Mouse (Mus musculus) spleen, adult 2 months (tissue): Measurements from ENCODE around the gene Fndc3b. TPM values are rescaled to one million over a fixed set of nuclear protein-coding genes. Genes with fewer than 3 reads are reported as not detected.

Experiments used
- DNase-seq, 2 experiments: peaks; one replicate each; pipeline versions ENCODE4 v3.0.0 to v3.0.0-alpha.2; 2012 to 2021; ENCODE audit warnings: low spot score in 2 of 2, low read depth in 1 of 2
- H3K27ac ChIP-seq: fragments of 200-500 bp; 2 replicates; pipeline ENCODE4 v1.5.1; 2012; ENCODE audit warnings: low read length, inconsistent platforms; ENCODE audit not compliant: insufficient read depth
- H3K27me3 ChIP-seq: fragments of 200-500 bp; 2 replicates; pipeline ENCODE4 v1.6.1; 2012; ENCODE audit warnings: mild to moderate bottlenecking, moderate library complexity, low read length, inconsistent platforms; ENCODE audit not compliant: control insufficient read depth, insufficient read depth
- H3K36me3 ChIP-seq: fragments of 200-500 bp; 2 replicates; pipeline ENCODE4 v1.6.1; 2012; ENCODE audit warnings: mild to moderate bottlenecking, low read length, inconsistent platforms; ENCODE audit not compliant: control insufficient read depth, insufficient read depth
- H3K4me1 ChIP-seq: fragments of 200-500 bp; 2 replicates; pipeline ENCODE4 v1.6.1; 2011; ENCODE audit warnings: inconsistent platforms; ENCODE audit not compliant: control insufficient read depth, insufficient read depth, insufficient read length
- H3K4me3 ChIP-seq: fragments of 200-500 bp; 2 replicates; pipeline ENCODE4 v1.5.1; 2011; ENCODE audit warnings: mild to moderate bottlenecking, inconsistent platforms; ENCODE audit not compliant: insufficient read depth, insufficient read length; ENCODE audit errors: extremely low read depth
- CTCF ChIP-seq: fragments of 200-500 bp; IDR thresholded peaks from 2 replicates; pipeline ENCODE4 v1.5.1; 2011; ENCODE audit warnings: mild to moderate bottlenecking, inconsistent platforms; ENCODE audit not compliant: insufficient read depth, insufficient read length, insufficient replicate concordance; ENCODE audit errors: extremely low read depth
- POLR2A ChIP-seq: fragments of 200-500 bp; IDR thresholded peaks from 2 replicates; pipeline ENCODE4 v1.6.1; 2011; ENCODE audit warnings: low read depth, low read length, inconsistent platforms
- WGBS: fragments of 180-500 bp; shearing (Covaris S2); methylation state at CpG from one replicate; pipeline ENCODE4 v1.1.7; 2018; 5-methylcytosine and 5-hydroxymethylcytosine counted together
- polyA plus RNA-seq: library from polyadenylated mRNA; depleted of rRNA; stranded (reverse); fragments of >200 nt; gene quantifications from 2 replicates; pipeline ENCODE4 v1.2.3, GENCODE M21; 2012

The Fndc3b gene
- polyA plus RNA-seq, 1 experiment: 3.8 TPM

DNA sequence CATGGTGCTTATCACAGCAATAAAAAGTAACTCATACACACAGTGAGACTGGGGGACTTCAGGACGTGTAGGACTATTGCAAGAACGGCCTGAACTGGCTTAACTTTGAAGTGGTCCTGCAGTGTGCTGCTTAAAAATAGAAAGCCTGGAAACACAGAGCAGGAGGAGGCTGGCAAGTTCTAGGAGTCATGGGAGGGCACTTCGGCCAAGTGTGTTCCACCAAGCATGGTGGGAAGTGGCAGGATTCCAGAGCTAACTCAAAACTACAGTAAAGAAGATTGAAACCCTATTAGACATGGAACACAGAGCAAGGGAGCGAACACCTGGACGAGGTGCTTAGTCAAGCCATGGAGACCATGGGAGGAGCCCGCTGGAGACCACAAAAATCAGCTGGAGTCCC is 14.6 kb upstream of the Fndc3b start:
- WGBS: 85% methylated on average over 6 of the region's 6 CpGs
- Histone ChIP-seq H3K4me3 (no peak overlapping the region), H3K27me3 (no peaks in the 10 kb centered on the region), H3K4me1 (no peaks in the 10 kb centered on the region), H3K36me3 (no peaks in the 10 kb centered on the region), H3K27ac (no peak overlapping the region)
- no peak for DNase-seq
- TF ChIP-seq CTCF: no peak
- TF ChIP-seq POLR2A: no peak

- Histone ChIP-seq H3K4me3 (no peak overlapping the region), H3K27ac (no peak overlapping the region), H3K4me1 (no peaks in the 10 kb centered on the region), H3K27me3 (no peaks in the 10 kb centered on the region), H3K36me3 (no peaks in the 10 kb centered on the region)
- DNase-seq: no peak
- 74% methylated on average over 8 of the region's 8 CpGs for WGBS
- TF ChIP-seq CTCF: no peak
- no peak for TF ChIP-seq POLR2A
Measured at GRCm38 (mm10) chr3:27724208-27724607, 13.1 kb upstream of the Fndc3b start.

GRCm38 (mm10) chr3:27718829-27719365 is 7.8 kb upstream of the Fndc3b start:
- H3K27me3 ChIP-seq: no peaks in the 10 kb centered on the region
- DNase-seq: no peak
- H3K27ac ChIP-seq: no peak overlapping the region
- TF ChIP-seq CTCF: no peak
- no peak for TF ChIP-seq POLR2A
- no peak overlapping the region for H3K4me3 ChIP-seq
- WGBS: 88% methylated on average over 5 of the region's 5 CpGs
- H3K4me1 ChIP-seq: no peaks in the 10 kb centered on the region
- no peaks in the 10 kb centered on the region for H3K36me3 ChIP-seq

- peaks cover 2% of the 10 kb centered on the region; the same call in 1 of the 2 replicates for H3K4me1 ChIP-seq
- no peak for TF ChIP-seq CTCF
- no peak for TF ChIP-seq POLR2A
- no peak overlapping the region for H3K27ac ChIP-seq
- 30% methylated on average over 4 of the region's 4 CpGs for WGBS
- no peaks in the 10 kb centered on the region for H3K36me3 ChIP-seq
- no peak for DNase-seq
- H3K27me3 ChIP-seq: peaks cover 17% of the 10 kb centered on the region
- no peak overlapping the region for H3K4me3 ChIP-seq
Measured at GRCm38 (mm10) chr3:27713971-27714370, 2.9 kb upstream of the Fndc3b start.

- peaks cover 2% of the 10 kb centered on the region; the same call in 1 of the 2 replicates for H3K4me1 ChIP-seq
- H3K4me3 ChIP-seq: no peak overlapping the region
- no peaks in the 10 kb centered on the region for H3K36me3 ChIP-seq
- no peak for TF ChIP-seq CTCF
- TF ChIP-seq POLR2A: no peak
- no peak for DNase-seq
- 72% methylated on average over 6 of the region's 6 CpGs for WGBS
- no peak overlapping the region for H3K27ac ChIP-seq
- H3K27me3 ChIP-seq: peaks cover 17% of the 10 kb centered on the region
Measured at GRCm38 (mm10) chr3:27712421-27712820, 1.3 kb upstream of the Fndc3b start.

- WGBS: 2% methylated on average over 73 of the region's 86 CpGs
- peaks cover 17% of the 10 kb centered on the region for H3K27me3 ChIP-seq
- H3K4me3 ChIP-seq: peak overlapping the region; percentile 72
- DNase-seq: peak in 1 of 2 experiments; percentile 29
- H3K27ac ChIP-seq: peak overlapping the region; percentile 73
- H3K36me3 ChIP-seq: no peaks in the 10 kb centered on the region
- TF ChIP-seq CTCF: no peak
- no peak for TF ChIP-seq POLR2A
- peaks cover 2% of the 10 kb centered on the region; the same call in 1 of the 2 replicates for H3K4me1 ChIP-seq
Measured at GRCm38 (mm10) chr3:27709906-27710647, 1.0 kb downstream of the Fndc3b start.
